Mouse (Mus musculus) olfactory bulb, adult 2 months (tissue): Measurements from ENCODE around the gene Ryr2. TPM values are rescaled to one million over a fixed set of nuclear protein-coding genes. Genes with fewer than 3 reads are reported as not detected.

Experiments used
- H3K27ac ChIP-seq: fragments of 200-500 bp; 2 replicates; pipeline ENCODE4 v1.5.1; 2012; ENCODE audit warnings: low read depth, low read length; ENCODE audit not compliant: insufficient read depth
- H3K4me1 ChIP-seq: fragments of 200-500 bp; 2 replicates; pipeline ENCODE4 v1.6.1; 2012; ENCODE audit warnings: low read length; ENCODE audit not compliant: control insufficient read depth, insufficient read depth
- H3K4me3 ChIP-seq: fragments of 200-500 bp; 2 replicates; pipeline ENCODE4 v1.5.1; 2012; ENCODE audit warnings: mild to moderate bottlenecking, low read depth, low read length, moderate library complexity; ENCODE audit not compliant: insufficient read depth
- CTCF ChIP-seq: fragments of 200-500 bp; IDR thresholded peaks from 2 replicates; pipeline ENCODE4 v1.5.1; 2012; ENCODE audit warnings: low read depth, mild to moderate bottlenecking, low read length, moderate library complexity; ENCODE audit not compliant: insufficient read depth
- POLR2A ChIP-seq: fragments of 200-500 bp; IDR thresholded peaks from 2 replicates; pipeline ENCODE4 v1.6.1; 2012; ENCODE audit warnings: mild to moderate bottlenecking, low read depth, low read length, moderate library complexity; ENCODE audit not compliant: insufficient read depth
- WGBS: fragments of 180-500 bp; shearing (Covaris S2); methylation state at CpG from one replicate; pipeline ENCODE4 v1.1.7; 2018; 5-methylcytosine and 5-hydroxymethylcytosine counted together
- polyA plus RNA-seq: library from polyadenylated mRNA; stranded (reverse); fragments of >200 nt; gene quantifications from 2 replicates; pipeline ENCODE4 v1.2.4, GENCODE M21; 2012; ENCODE audit warnings: low replicate concordance; ENCODE audit not compliant: missing spikeins, insufficient read depth, insufficient read length

Ryr2 gene
- polyA plus RNA-seq, 1 experiment, result 196 TPM

DNA sequence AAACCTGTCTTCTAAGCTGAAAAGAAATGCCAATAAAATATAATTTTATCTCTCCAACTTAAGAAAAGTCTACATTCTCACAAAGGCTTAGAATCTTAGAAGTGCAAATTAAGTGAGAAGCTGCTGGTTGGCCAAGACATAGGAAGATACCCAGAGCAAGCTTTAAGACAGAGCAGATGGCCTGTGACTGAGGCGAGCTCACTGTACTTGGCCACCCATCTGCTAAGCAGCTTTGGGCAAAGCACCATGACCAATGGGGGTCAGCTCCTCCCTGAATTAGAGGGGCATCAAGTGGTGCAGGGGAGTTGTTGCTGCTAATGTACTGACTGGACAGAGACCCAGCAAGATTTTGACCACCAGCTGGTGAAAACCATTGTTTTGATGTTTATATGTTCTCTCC lies 186.2 kb downstream of the Ryr2 start:
- 78% methylated on average over 1 of the region's 1 CpGs for WGBS
- peaks cover 3% of the 10 kb centered on the region; the same call in 1 of the 2 replicates for H3K4me1 ChIP-seq
- TF ChIP-seq CTCF, result no peak
- no peak overlapping the region for H3K27ac ChIP-seq
- no peak overlapping the region for H3K4me3 ChIP-seq

DNA sequence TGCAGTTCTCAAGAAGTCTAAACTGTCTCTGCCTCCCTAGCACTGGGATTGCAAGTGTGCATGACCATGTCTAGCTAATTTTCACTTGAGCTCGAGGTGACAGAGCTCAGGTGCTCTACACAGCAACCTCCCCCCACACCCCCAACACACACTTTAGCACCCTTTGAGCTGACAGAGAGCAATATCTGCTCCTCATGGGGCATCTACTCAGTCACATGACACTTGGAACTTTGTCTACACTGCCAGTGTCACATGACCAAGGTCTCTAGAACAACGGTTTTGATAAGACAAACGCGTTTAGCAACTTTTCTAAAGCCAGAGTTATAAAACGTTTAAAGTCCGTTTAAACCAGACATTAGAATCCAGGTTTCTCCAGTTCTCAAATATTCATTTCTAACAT lies 187.3 kb downstream of the Ryr2 start:
- 92% methylated on average over 6 of the region's 6 CpGs for WGBS
- Histone ChIP-seq H3K27ac (no peak overlapping the region), H3K4me1 (peaks cover 3% of the 10 kb centered on the region; the same call in 1 of the 2 replicates)

DNA sequence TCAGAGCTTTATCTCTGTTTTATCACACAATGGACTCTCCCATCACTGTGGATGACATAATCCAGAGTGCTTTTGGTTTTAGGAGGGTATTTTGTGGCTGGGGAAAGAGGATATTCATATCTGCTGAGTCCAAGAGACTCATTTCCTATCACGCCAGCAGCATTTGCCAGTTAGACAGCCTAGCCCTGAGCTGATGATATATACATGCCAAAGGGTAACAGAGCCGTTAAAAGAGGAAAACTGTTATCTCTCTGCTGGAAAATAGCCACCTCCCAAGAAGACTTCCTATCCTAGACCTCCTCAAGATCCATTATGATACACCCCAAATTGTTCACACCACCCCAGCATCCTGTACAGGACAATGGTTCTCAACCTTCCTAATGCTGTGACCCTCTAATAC lies 191.1 kb downstream of the Ryr2 start:
- TF ChIP-seq POLR2A (no peak), CTCF (no peak)
- H3K27ac ChIP-seq, result no peak overlapping the region
- H3K4me1 ChIP-seq, result peaks cover 3% of the 10 kb centered on the region; the same call in 1 of the 2 replicates
- 79% methylated on average over 2 of the region's 2 CpGs for WGBS
- no peak overlapping the region for H3K4me3 ChIP-seq

More for the DNA sequence above, 187.3 kb downstream of the Ryr2 start:
- no peak overlapping the region for H3K4me3 ChIP-seq
- TF ChIP-seq CTCF (no peak), POLR2A (no peak)

DNA sequence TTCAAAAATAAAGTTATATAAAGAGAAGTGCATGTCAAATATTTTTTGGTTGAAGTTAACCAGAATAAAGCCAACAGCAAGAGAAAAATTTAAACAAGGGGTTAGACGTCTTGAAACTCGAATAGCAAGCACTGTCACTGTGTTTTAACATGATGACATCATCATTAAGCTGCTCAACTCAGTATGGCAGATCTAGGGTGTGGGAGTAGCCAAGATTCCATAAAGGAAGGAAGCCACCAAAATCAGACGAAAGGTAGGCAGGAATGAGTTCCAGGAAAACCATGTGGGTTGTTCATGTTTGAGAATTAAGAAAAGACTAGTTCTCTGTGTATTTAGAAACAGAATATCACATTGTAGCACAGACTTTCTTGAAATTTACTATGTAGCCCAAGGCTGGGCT lies 192.1 kb downstream of the Ryr2 start:
- Histone ChIP-seq H3K4me1 (peaks cover 3% of the 10 kb centered on the region; the same call in 1 of the 2 replicates), H3K4me3 (no peak overlapping the region), H3K27ac (no peak overlapping the region)
- no peak for TF ChIP-seq POLR2A
- 65% methylated on average over 3 of the region's 3 CpGs for WGBS

DNA sequence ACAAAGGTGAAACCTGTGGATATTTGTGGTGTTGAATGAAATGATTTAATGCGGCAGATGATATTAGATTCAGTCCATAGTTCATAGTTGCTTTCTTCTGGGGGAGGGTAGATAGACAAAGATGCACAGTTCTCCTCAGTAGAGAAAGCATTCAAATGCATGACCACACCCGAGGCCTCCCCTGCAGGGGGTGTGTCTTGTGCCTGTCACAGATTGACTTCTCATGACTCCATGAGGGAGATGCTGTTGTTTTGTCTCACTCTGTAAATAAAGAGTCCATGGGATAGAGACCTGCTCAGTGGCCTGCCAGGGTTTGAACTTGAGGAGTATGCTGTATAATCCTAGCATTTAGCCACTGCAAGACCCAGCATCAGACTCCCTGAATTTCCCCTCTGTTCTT lies 194.5 kb downstream of the Ryr2 start:
- TF ChIP-seq CTCF (no peak), POLR2A (no peak)
- WGBS, result 79% methylated on average over 2 of the region's 2 CpGs
- H3K4me1 ChIP-seq, result no peaks in the 10 kb centered on the region

DNA sequence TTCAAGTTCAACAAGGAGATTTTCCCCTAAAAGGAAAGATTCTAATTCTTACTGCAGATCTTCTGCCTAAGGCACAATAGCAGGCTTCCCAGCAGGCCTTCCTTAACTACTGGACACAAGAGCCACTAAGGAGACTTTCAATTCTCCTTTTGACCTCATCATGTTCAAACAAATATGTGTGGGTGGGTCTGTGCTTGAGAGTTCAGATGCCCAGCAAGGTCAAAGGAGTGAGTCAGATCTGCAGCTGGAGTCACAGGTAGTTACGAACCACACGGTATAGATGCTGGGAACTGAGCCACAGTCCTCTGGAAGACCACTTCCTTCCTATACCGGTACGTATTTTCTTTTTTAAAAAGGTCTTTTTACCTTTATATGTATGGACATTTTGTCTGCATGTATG lies 198.6 kb downstream of the Ryr2 start:
- 90% methylated on average over 4 of the region's 4 CpGs for WGBS
- H3K4me1 ChIP-seq, result peaks cover 3% of the 10 kb centered on the region; the same call in 1 of the 2 replicates
- H3K27ac ChIP-seq, result no peak overlapping the region
- TF ChIP-seq CTCF (no peak), POLR2A (no peak)
- H3K4me3 ChIP-seq, result no peak overlapping the region

More for the DNA sequence above, 194.5 kb downstream of the Ryr2 start:
- Histone ChIP-seq H3K4me3 (no peak overlapping the region), H3K27ac (no peak overlapping the region)

DNA sequence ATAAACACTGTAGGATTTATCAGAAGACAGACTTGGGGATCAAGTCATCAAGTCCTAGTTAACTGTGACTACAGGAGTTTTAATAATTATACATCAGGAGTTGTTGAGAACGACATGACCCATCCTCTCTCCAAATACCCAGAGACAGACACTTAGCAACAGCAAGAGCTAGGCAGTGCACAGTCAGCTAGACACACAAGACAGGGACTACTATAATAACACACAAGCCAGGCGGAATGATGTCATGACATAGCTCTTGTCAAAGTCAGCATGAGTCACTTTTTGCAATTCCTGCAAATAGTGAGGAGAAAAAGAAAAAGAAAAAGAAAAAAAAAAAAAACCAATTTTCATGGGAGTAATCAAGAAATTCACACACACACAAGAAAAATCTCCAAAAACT lies 201.6 kb downstream of the Ryr2 start:
- TF ChIP-seq CTCF (no peak), POLR2A (no peak)
- no peak overlapping the region for H3K27ac ChIP-seq
- 46% methylated on average over 2 of the region's 2 CpGs for WGBS
- H3K4me1 ChIP-seq, result peaks cover 3% of the 10 kb centered on the region; the same call in 1 of the 2 replicates
- no peak overlapping the region for H3K4me3 ChIP-seq

DNA sequence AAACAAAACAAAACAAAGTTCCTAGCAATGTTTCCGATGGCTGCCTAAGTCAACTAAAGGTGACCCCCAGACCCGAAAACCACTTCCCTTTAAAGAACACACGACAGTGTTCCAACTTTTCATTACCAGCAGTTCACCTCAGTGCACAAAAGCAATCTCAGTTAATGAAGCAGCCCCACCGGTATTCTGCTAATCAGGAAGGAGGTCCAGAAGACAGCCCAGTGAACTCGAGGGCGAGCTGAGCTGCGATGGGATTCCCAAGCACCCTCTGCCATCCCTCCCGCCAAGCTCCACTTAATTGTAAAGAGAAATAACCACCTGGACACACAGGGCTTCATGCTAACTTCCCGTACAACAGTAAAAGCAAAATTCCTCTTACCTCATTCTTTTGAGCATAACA lies 203.5 kb downstream of the Ryr2 start:
- peaks cover 3% of the 10 kb centered on the region; the same call in 1 of the 2 replicates for H3K4me1 ChIP-seq
- WGBS, result 20% methylated on average over 9 of the region's 9 CpGs
- H3K27ac ChIP-seq, result no peak overlapping the region
- H3K4me3 ChIP-seq, result no peak overlapping the region
- TF ChIP-seq CTCF, result no peak
- TF ChIP-seq POLR2A, result no peak

DNA sequence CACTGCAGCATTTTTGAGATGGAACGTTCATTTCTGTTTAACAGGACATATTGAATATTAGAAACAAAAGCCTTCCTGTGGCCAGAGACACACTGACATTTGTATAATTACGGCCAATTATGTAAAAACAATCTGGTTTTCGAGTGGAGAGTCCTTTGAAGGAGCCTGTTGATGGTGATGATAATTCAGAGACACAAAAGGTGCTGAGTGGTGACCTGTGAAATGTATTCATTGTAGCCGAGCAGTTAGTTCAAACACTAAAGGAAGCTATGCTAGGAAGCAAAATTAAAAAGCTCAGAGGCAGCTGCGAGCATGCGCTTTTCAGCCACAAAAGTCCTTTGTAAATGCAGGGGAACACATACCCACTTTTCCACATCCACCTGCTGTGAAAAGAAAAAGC lies 203.9 kb downstream of the Ryr2 start:
- Histone ChIP-seq H3K27ac (no peak overlapping the region), H3K4me1 (peaks cover 3% of the 10 kb centered on the region; the same call in 1 of the 2 replicates), H3K4me3 (no peak overlapping the region)
- WGBS, result 31% methylated on average over 6 of the region's 6 CpGs
- TF ChIP-seq POLR2A, result no peak
- TF ChIP-seq CTCF, result no peak

DNA sequence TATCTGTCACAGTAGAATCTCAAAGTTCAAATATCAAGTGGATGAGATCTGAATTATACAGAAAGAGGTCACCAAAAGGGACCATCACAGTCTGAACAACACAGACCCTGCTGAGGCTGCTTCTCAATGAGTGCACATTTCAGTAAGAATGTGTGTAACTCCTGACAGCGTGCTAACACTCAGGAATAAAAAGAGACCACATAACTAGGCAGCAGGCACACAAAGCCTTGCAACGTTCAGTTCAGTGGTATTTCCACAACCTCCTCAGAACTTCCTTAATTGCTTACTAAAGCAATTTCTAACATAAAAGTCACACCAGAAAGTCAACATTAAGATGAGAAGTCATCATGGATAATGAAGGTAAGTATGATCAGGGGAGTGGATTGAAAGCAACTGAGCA lies 206.1 kb downstream of the Ryr2 start:
- 57% methylated on average over 2 of the region's 2 CpGs for WGBS
- no peak for TF ChIP-seq CTCF
- no peak for TF ChIP-seq POLR2A
- Histone ChIP-seq H3K4me1 (peaks cover 3% of the 10 kb centered on the region; the same call in 1 of the 2 replicates), H3K27ac (no peak overlapping the region), H3K4me3 (no peak overlapping the region)
